Mouse (Mus musculus) inflammation-experienced regulatory T-cells, adult 6 months (primary cell): ENCODE results near the gene Vcp. TPM values are rescaled to one million over a fixed set of nuclear protein-coding genes. Genes with fewer than 3 reads are reported as not detected.

Source experiments
- ATAC-seq: one replicate; pipeline ENCODE4 v1.8.0; 2017
- polyA plus RNA-seq, 3 experiments: library from polyadenylated mRNA; unstranded; fragments of 100-300 nt; shearing (Covaris generic); gene quantifications; one replicate each; pipeline ENCODE4 v1.2.1; 2017

The Vcp gene
- polyA plus RNA-seq, 3 experiments from 2014 or later: 144 to 162 (median 154) TPM

DNA sequence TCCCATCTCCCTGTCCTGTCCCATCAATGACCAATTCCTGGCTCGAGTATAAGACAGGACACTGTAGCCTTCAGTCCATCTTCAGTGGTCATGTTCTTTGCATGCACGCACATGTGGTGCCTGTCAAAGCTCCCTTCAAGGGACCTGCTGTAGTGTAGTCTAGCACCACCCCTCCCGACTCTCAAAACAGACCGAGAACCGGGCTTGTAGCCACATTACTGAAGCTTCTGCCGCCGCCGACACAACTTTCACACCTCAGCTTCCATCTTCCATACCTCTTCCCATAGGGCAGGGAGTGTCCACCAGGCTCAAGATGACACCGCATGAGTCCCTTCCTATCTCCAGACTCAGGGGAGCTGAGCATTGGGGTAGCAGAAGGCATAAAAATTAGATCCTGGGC lies 56.1 kb downstream of the Vcp start:
- no peak for ATAC-seq

DNA sequence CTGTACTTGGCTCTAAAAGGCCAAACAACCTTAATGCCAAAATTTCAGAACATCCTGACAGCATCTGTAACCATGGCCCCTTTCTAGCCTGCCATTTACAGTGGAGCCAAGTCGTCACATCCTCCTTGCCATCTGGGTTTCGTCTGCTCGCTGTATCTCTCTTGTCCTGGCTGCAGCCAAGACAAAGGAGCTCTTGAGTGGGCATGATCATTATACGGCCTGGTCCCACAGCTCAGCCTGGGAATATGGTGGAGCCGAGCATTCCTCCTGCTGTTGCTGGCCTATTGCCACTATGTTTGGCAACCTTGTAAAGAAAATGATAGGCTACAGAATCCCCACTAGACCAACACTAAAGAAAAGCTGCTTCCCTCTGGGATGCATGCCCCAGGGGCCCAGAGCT lies 57.0 kb downstream of the Vcp start:
- no peak for ATAC-seq

DNA sequence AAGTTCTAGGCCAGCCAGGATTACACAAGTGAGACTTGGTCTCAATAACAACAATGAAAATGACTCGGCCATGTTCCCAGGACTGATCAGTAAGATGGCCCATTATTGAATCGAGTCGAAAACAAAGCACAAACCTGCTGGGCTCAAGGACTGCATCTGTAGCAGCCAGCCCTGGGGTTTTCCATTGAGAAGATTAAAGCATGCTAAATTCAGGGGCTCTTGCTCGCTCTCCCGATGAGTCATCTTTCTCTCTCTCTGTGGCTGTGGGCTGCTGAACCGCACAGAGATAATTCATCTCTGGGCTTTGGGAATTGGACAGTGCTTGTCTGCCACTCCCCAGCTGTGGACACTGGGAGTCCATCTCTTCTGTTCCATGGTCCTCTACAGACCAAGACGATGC lies 58.9 kb downstream of the Vcp start:
- no peak for ATAC-seq

DNA sequence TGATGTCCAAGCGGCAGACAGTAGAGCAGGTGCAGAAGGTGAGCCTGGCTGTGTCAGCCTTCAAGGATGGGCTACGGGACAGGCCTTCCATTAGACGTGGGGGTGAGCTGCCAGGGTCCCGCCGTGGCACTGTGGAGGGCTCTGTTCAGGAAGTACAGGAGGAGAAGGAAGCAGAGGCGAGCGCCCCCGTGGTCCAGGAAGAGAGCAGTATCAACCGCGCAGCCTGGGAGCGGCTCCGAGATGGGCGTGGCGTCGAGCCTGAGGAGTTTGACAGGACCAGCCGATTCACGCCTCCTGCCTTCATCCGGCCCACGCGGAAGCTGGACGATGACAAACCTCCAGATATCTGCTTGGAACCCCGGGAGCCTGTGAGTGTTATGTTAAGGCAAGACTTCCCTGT lies 66.7 kb downstream of the Vcp start:
- ATAC-seq: no peak

DNA sequence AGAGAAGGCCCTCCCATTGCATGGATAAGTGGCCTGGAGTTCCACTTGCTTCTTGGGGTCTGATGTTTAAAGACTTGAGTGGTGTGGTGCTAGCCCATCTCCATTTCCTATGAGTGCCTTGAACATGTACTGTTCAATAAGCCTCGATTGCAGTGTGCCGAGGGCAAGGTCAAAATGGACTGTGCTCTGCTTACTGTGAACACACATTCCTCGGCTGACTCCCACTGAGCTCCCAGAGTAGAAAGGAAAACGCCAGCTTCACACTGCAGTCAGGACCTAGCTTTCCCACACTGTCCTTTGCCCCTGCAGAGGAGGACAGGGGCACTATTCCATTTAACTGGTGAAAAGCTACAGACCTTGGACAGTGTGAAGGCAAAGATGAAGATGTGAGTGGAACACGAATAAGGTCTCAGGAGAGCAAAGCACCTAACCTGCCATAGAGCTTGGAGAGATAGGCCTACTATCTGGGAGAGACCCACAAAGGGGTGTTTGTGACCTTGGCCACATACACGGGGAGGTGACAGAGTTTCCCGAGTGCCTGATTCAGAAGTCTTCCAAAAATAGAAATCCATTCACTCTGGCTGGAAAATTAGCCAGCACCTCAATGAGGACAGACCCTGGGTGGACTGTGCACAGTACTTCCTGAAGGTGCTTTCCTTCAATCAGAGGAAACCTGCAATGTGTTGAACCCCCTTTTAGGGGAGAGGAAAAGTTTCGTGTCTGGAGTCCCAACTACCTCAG lies 67.9 kb downstream of the Vcp start:
- no peak for ATAC-seq

Other genes with a start within 250 kb of the Vcp start
- not detected for gene Ccl19, start 243.9 kb downstream of the Vcp start, polyA plus RNA-seq
- gene Ccl21a, start 226.5 kb downstream of the Vcp start, polyA plus RNA-seq: not detected
- not detected for gene Fam205a1, start 146.6 kb downstream of the Vcp start, polyA plus RNA-seq
- not detected for gene Gm12394, start 143.7 kb downstream of the Vcp start, polyA plus RNA-seq
- not detected for gene Fam205c, start 126.3 kb downstream of the Vcp start, polyA plus RNA-seq
- not detected for gene Phf24, start 83.8 kb downstream of the Vcp start, polyA plus RNA-seq
- gene Dnajb5, start 50.7 kb downstream of the Vcp start, polyA plus RNA-seq: 1 to 10 TPM; 2.1 to 5.3 (median 2.3) TPM
- gene 1700022I11Rik, start 30.9 kb downstream of the Vcp start, polyA plus RNA-seq: 1 to 10 TPM in 1 of 3 experiments, under 1 TPM in 1, not detected in 1; 0.35 to 1.1 TPM
- 10 to 100 TPM; 22.9 to 41.7 (median 31.8) TPM for gene Fancg, start 10.0 kb upstream of the Vcp start, polyA plus RNA-seq
- gene Pigo, start 25.3 kb upstream of the Vcp start, polyA plus RNA-seq: 10 to 100 TPM; 10.5 to 22.3 (median 12.0) TPM
- 100 to 1,000 TPM; 138 to 146 (median 139) TPM for gene Stoml2, start 31.2 kb upstream of the Vcp start, polyA plus RNA-seq
- gene Fam214b, start 45.7 kb upstream of the Vcp start, polyA plus RNA-seq: 1 to 10 TPM; 2.4 to 2.9 (median 2.6) TPM
- gene Unc13b, start 58.4 kb upstream of the Vcp start, polyA plus RNA-seq: under 1 TPM in 2 of 3 experiments, not detected in 1; 0.23 to 0.38 TPM